Mouse (Mus musculus) G1E (cell line): ENCODE results near the gene Cd9.

Experiments used
- CTCF ChIP-seq: IDR thresholded peaks from 2 replicates; pipeline ENCODE4 v1.5.1; 2012; ENCODE audit warnings: low read depth, low read length, inconsistent platforms, mixed read lengths
- GATA1 ChIP-seq: IDR thresholded peaks from 2 replicates; pipeline ENCODE4 v1.6.1; 2012; ENCODE audit warnings: borderline replicate concordance, low read length, inconsistent platforms, mixed read lengths
- GATA2 ChIP-seq: IDR thresholded peaks from 2 replicates; pipeline ENCODE4 v1.6.1; 2012; ENCODE audit warnings: low read depth, low read length, inconsistent platforms, borderline replicate concordance
- POLR2AphosphoS5 ChIP-seq: IDR thresholded peaks from 2 replicates; pipeline ENCODE4 v1.6.1; 2012; ENCODE audit warnings: low read depth, low read length, inconsistent platforms; ENCODE audit not compliant: insufficient replicate concordance

GRCm38 (mm10) chr6:125425205-125426090 is 69.1 kb downstream of the Cd9 start:
- TF ChIP-seq CTCF, result no peak
- no peak for TF ChIP-seq GATA1
- TF ChIP-seq GATA2, result no peak
- no peak for TF ChIP-seq POLR2AphosphoS5
